Mouse (Mus musculus) embryonic facial prominence, embryonic 10.5 days (tissue): ENCODE results near the gene Supt6. TPM values are rescaled to one million over a fixed set of nuclear protein-coding genes. Genes with fewer than 3 reads are reported as not detected.
A peak's percentile ranks its signal among the peaks of the same experiment; 100 is the strongest.

Experiments
- DNase-seq: peaks from one replicate; pipeline ENCODE4 v3.0.0-alpha.2; 2017; ENCODE audit warnings: low spot score
- H3K27ac ChIP-seq: fragments of 300-500 bp; sonication (generic); replicated peaks from 2 replicates; pipeline ENCODE4 v1.5.1; 2016; ENCODE audit warnings: mild to moderate bottlenecking
- H3K27me3 ChIP-seq: fragments of 300-500 bp; sonication (generic); replicated peaks from 2 replicates; pipeline ENCODE4 v1.6.1; 2016; ENCODE audit warnings: low read depth, mild to moderate bottlenecking; ENCODE audit not compliant: poor library complexity, severe bottlenecking
- H3K36me3 ChIP-seq: fragments of 300-500 bp; sonication (generic); replicated peaks from 2 replicates; pipeline ENCODE4 v1.6.1; 2016; ENCODE audit warnings: mild to moderate bottlenecking, moderate library complexity
- H3K4me1 ChIP-seq: fragments of 300-500 bp; sonication (generic); 2 replicates; pipeline ENCODE4 v1.6.1; 2016
- H3K4me3 ChIP-seq: fragments of 300-500 bp; sonication (generic); 2 replicates; pipeline ENCODE4 v1.5.1; 2016; ENCODE audit warnings: mild to moderate bottlenecking, moderate library complexity
- H3K9me3 ChIP-seq: fragments of 300-500 bp; sonication (generic); 2 replicates; pipeline ENCODE4 v1.6.1; 2016; ENCODE audit warnings: mild to moderate bottlenecking
- WGBS: fragments of 180-500 bp; shearing (Covaris S2); methylation state at CpG from one replicate; pipeline ENCODE4 v1.1.7; 2016; 5-methylcytosine and 5-hydroxymethylcytosine counted together
- polyA plus RNA-seq: library from polyadenylated mRNA; unstranded; fragments of >200 nt; fragmentation: Nextera tagmentation; extraction: Ambion mirVana; gene quantifications from 2 replicates; pipeline ENCODE4 v1.2.1, GENCODE M21; 2016

The Supt6 gene
- polyA plus RNA-seq, 1 experiment from 2014 or later, result 39.2 TPM

- no peaks in the 10 kb centered on the region for H3K27me3 ChIP-seq
- H3K27ac ChIP-seq, result no peak overlapping the region
- WGBS, result 71% methylated on average over 7 of the region's 7 CpGs
- DNase-seq, result no peak
- H3K9me3 ChIP-seq, result no peaks in the 10 kb centered on the region
- H3K36me3 ChIP-seq, result peaks cover 100% of the 10 kb centered on the region
- peaks cover 4% of the 10 kb centered on the region; the same call in 1 of the 2 replicates for H3K4me1 ChIP-seq
- no peak overlapping the region for H3K4me3 ChIP-seq
Measured at GRCm38 (mm10) chr11:78210615-78211014, 35.2 kb downstream of the Supt6 start.

- WGBS, result 90% methylated on average over 6 of the region's 6 CpGs
- Histone ChIP-seq H3K36me3 (peaks cover 100% of the 10 kb centered on the region), H3K9me3 (no peaks in the 10 kb centered on the region)
Measured at GRCm38 (mm10) chr11:78209886-78210285, 35.9 kb downstream of the Supt6 start.

DNA sequence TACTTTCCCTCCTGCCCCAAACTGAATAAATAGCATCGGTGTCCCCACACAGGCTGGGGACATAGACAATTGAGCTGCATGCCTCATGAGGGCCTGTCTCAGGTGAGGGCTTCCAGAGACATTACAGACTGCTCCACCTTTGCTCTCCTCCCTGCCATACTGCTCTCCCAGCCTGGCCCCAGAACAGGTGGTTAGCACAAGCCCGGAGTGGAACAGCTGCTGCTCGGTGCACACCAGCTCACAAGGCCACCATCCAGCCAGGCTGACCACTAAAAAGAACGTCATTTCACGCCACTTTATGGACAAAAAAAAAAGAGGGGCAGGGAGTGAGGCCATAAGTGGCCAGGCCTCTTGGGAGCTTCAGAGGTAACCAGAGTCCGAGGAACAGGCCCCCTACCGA is 38.6 kb downstream of the Supt6 start:
- WGBS, result 92% methylated on average over 7 of the region's 7 CpGs
- H3K36me3 ChIP-seq, result peaks cover 97% of the 10 kb centered on the region

More at GRCm38 (mm10) chr11:78209886-78210285, 35.9 kb downstream of the Supt6 start:
- H3K4me3 ChIP-seq, result no peak overlapping the region
- H3K27me3 ChIP-seq, result no peaks in the 10 kb centered on the region
- no peak overlapping the region for H3K27ac ChIP-seq
- DNase-seq, result no peak
- H3K4me1 ChIP-seq, result peaks cover 5% of the 10 kb centered on the region; the same call in 1 of the 2 replicates

DNA sequence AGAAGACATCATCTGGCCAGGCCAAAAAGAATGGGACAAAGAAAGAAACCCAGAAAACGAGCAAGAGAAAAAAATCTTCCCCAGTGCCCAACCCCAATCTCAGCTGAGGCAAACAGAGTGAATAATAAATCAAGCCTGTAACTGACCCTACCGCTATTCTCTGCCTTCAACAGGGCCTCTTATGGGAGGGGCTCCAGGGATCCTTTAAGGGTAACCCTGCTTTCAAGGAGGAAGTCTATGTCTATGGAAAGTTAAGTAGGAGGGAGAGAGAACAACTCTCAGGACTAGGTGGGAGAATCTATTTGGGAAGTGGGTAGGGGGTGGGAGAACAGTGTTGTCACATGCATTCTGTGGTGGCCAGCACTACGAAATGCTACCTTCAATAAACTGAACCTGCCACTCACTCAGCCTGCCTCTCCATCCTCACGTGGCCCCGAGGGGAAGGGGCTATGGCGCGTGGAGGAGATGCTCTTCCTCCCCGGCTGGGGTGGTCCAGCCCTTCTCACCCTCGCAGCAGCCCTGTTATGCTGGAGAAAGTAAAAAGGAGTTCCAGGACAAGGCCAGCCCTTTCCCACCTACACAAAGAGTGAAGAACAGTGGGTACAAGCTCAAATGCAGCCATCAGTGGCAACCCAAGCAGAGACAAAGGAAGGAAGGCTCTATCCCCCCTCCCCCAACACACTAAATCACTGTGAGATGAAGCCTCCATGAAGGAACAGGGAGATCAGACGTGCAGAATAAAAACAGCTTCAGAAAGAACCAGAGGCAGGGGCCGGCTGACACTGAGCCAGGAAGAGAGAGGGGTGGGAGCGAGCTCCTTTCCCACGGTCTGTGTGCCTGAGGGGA is 40.2 kb downstream of the Supt6 start:
- Histone ChIP-seq H3K27me3 (no peaks in the 10 kb centered on the region), H3K9me3 (no peaks in the 10 kb centered on the region), H3K4me1 (peaks cover 5% of the 10 kb centered on the region; the same call in 1 of the 2 replicates), H3K4me3 (peak overlapping the region; percentile 12; the same call in 1 of the 2 replicates), H3K27ac (peak overlapping the region; percentile 1; the same call in 1 of the 2 replicates), H3K36me3 (peaks cover 81% of the 10 kb centered on the region)
- WGBS, result 84% methylated on average over 13 of the region's 13 CpGs
- DNase-seq, result no peak

More for the DNA sequence above, 38.6 kb downstream of the Supt6 start:
- Histone ChIP-seq H3K4me3 (no peak overlapping the region), H3K27me3 (no peaks in the 10 kb centered on the region), H3K27ac (no peak overlapping the region), H3K4me1 (peaks cover 5% of the 10 kb centered on the region; the same call in 1 of the 2 replicates), H3K9me3 (no peaks in the 10 kb centered on the region)
- DNase-seq, result no peak

- no peak overlapping the region for H3K27ac ChIP-seq
- peaks cover 68% of the 10 kb centered on the region for H3K36me3 ChIP-seq
- H3K27me3 ChIP-seq, result no peaks in the 10 kb centered on the region
- H3K4me3 ChIP-seq, result no peak overlapping the region
- H3K9me3 ChIP-seq, result no peaks in the 10 kb centered on the region
- DNase-seq, result no peak
- peaks cover 5% of the 10 kb centered on the region; the same call in 1 of the 2 replicates for H3K4me1 ChIP-seq
- WGBS, result 87% methylated on average over 6 of the region's 6 CpGs
Measured at GRCm38 (mm10) chr11:78204287-78204686, 41.5 kb downstream of the Supt6 start.

GRCm38 (mm10) chr11:78202372-78202771 is 43.4 kb downstream of the Supt6 start:
- Histone ChIP-seq H3K27ac (no peak overlapping the region), H3K4me3 (no peak overlapping the region), H3K27me3 (no peaks in the 10 kb centered on the region), H3K4me1 (peaks cover 5% of the 10 kb centered on the region; the same call in 1 of the 2 replicates), H3K36me3 (peaks cover 49% of the 10 kb centered on the region), H3K9me3 (no peaks in the 10 kb centered on the region)
- 95% methylated on average over 3 of the region's 3 CpGs for WGBS
- no peak for DNase-seq

DNA sequence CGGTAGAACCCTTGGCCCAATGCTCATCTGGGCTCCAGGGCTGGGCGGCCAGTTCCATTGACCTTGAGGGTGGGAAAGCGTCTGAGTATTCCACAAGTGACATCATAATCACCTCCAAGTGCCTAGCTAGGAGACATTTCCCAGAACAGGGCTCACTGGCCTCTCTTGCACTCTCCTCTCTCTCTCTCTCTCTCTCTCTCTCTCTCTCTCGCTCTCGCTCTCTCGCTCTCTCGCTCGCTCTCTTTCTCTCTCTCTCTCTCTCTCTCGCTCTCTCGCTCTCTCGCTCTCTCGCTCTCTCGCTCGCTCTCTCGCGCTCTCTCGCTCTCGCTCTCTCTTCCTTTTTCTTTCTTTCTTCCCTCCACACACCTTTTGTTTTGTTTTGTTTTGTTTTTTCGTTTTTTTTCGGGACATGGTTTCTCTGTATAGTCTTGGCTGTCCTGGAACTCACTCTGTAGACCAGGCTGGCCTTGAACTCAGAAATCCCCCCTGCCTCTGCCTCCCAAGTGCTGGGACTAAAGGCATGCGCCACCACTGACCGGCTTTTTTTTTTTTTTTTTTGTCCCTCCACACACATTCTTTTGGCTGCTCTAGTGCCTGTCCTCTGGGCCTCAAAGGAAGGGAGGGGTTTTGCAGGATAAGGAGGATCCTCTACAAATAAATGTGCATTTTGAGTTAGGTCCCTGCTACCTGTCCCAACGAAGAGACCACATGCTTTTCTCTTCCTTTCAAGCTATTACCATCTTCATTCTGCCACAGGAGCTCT is 50.5 kb downstream of the Supt6 start:
- H3K4me3 ChIP-seq, result peak overlapping the region; percentile 58
- 0 out of 2 replicates have a peak, but pooled peaks cover 3% of the 10 kb centered on the region for H3K9me3 ChIP-seq
- WGBS, result 57% methylated on average over 23 of the region's 23 CpGs
- peak overlapping the region; percentile 60 for H3K27ac ChIP-seq
- peaks cover 19% of the 10 kb centered on the region for H3K4me1 ChIP-seq
- H3K27me3 ChIP-seq, result no peaks in the 10 kb centered on the region
- H3K36me3 ChIP-seq, result peaks cover 38% of the 10 kb centered on the region
- no peak for DNase-seq

GRCm38 (mm10) chr11:78194411-78195100 is 51.2 kb downstream of the Supt6 start:
- DNase-seq, result peak; percentile 83
- Histone ChIP-seq H3K27me3 (no peaks in the 10 kb centered on the region), H3K27ac (peak overlapping the region; percentile 60), H3K4me1 (peaks cover 27% of the 10 kb centered on the region), H3K9me3 (0 out of 2 replicates have a peak, but pooled peaks cover 3% of the 10 kb centered on the region), H3K36me3 (peaks cover 40% of the 10 kb centered on the region), H3K4me3 (peak overlapping the region; percentile 58)
- 3% methylated on average over 30 of the region's 30 CpGs for WGBS

DNA sequence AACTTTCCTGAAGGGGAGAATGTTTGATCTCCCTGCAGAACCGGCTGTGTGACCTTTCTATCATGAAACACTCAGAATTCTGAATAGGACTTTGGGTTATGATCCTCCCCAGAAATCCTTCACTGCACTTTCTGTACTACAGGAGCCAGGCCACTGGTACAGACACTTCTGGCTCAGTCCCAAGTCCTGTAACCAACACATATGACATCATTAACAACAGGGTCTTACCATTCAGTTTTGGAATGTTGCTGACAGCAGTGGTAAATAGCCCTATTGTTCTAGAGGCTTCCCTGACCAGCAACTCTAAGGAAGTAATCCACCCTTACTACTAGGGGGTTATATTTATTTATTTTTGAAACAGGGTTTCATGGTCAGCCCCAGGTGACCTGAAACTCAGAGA is 52.7 kb downstream of the Supt6 start, which contains the start of gene Proca1:
Gene Proca1, plus strand, starts transcription at position 280 of the 400 bp plus-strand sequence.
- H3K27me3 ChIP-seq, result no peaks in the 10 kb centered on the region; the same call in 1 of the 2 replicates
- H3K27ac ChIP-seq, result peak within 1 kb of the TSS; percentile 60; the same call in 1 of the 2 replicates
- 0 out of 2 replicates have a peak, but pooled peaks cover 3% of the 10 kb centered on the region for H3K9me3 ChIP-seq
- H3K4me3 ChIP-seq, result peak within 1 kb of the TSS; percentile 58
- no peak for DNase-seq
- peaks cover 40% of the 10 kb centered on the region for H3K36me3 ChIP-seq
- H3K4me1 ChIP-seq, result peaks cover 39% of the 10 kb centered on the region
- 83% methylated on average over 1 of the region's 1 CpGs for WGBS

- Histone ChIP-seq H3K4me1 (peaks cover 45% of the 10 kb centered on the region), H3K27ac (peak overlapping the region; percentile 100), H3K9me3 (0 out of 2 replicates have a peak, but pooled peaks cover 3% of the 10 kb centered on the region), H3K27me3 (no peaks in the 10 kb centered on the region; the same call in 1 of the 2 replicates), H3K4me3 (peak overlapping the region; percentile 90), H3K36me3 (peaks cover 40% of the 10 kb centered on the region)
- 65% methylated on average over 6 of the region's 6 CpGs for WGBS
- no peak for DNase-seq
Measured at GRCm38 (mm10) chr11:78190041-78190440, 55.7 kb downstream of the Supt6 start.

DNA sequence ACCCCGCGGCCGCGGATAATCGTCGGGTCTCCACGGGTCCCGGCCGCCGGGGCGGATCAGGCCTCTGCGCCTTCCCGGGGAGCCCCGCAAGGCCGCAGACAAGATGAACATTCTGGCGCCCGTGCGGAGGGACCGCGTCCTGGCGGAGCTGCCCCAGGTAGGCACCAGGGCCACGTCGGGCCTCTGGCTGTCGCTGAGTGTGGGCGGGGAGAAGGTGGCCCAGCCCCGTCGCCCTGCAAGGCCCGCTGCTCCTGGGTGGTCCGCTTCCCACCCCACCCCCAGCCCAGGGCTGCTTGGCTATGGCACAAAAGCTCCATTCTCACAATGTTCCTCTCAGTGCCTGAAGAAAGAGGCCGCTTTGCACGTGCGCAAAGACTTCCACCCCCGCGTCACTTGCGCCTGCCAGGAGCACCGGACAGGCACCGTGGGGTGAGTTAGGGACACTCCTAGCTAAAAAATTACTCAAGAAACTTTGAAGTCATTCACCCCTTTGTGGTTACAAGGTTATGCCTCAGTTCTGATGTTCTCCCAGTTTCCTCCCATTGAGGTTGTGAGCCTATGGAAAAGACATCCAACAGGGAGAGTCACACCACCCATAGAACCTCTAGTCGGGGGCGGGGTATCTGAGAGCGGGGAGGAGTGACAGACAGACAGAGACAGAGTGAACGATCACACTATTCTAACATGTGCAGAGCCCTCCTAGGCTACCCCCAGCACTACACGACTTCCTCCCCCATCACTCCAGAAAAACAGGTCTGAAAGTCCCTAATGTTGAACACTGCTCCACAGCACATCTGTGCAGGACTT is 56.4 kb downstream of the Supt6 start:
- Histone ChIP-seq H3K27ac (peak overlapping the region; percentile 100), H3K9me3 (0 out of 2 replicates have a peak, but pooled peaks cover 3% of the 10 kb centered on the region), H3K4me3 (peak overlapping the region; percentile 90), H3K4me1 (peaks cover 39% of the 10 kb centered on the region), H3K36me3 (peaks cover 40% of the 10 kb centered on the region), H3K27me3 (no peaks in the 10 kb centered on the region; the same call in 1 of the 2 replicates)
- WGBS, result under 1% methylated on average over 42 of the region's 42 CpGs
- DNase-seq, result peak; percentile 97
